Mouse (Mus musculus) CH12.LX (cell line): ENCODE measurements at regions not wholly inside any gene's neighbourhood (a gene's known extent, or its start where the extent isn't known, plus 50 kb on each side); places are given as distances from the start of the nearest gene placed in this dataset.

Experiments
- DNase-seq: peaks from one replicate; pipeline ENCODE4 v3.0.0-alpha.2; 2013; ENCODE audit errors: extremely low read depth
- H3K27ac ChIP-seq: 2 replicates; pipeline ENCODE4 v1.5.1; 2012; ENCODE audit warnings: low read depth, mild to moderate bottlenecking, control low read depth, moderate library complexity; ENCODE audit not compliant: insufficient read depth
- H3K27me3 ChIP-seq: replicated peaks from 2 replicates; pipeline ENCODE3; 2012; ENCODE audit warnings: inconsistent platforms
- H3K36me3 ChIP-seq, 2 experiments: replicated peaks in 1 of 2; 2 replicates each; pipeline versions ENCODE3 to v1.6.1; 2012; ENCODE audit warnings: inconsistent platforms in 1 of 2, low read length in 1 of 2, mild to moderate bottlenecking in 1 of 2, mixed read lengths in 1 of 2, moderate library complexity in 1 of 2; ENCODE audit not compliant: control insufficient read depth in 1 of 2, insufficient read depth in 1 of 2
- H3K4me1 ChIP-seq, 2 experiments: 2 replicates each; pipeline ENCODE4 v1.6.1; 2012; ENCODE audit warnings: inconsistent platforms in 1 of 2, moderate library complexity in 1 of 2; ENCODE audit not compliant: insufficient read depth in 2 of 2, control insufficient read depth in 1 of 2
- H3K4me2 ChIP-seq: 2 replicates; pipeline ENCODE4 v1.6.1; 2012; ENCODE audit warnings: low read depth, mild to moderate bottlenecking, control low read depth; ENCODE audit not compliant: poor library complexity, insufficient read depth, severe bottlenecking
- H3K4me3 ChIP-seq, 3 experiments: fragments of 150-350 bp in 1 of 3; sonication (generic) in 1 of 3; replicated peaks in 1 of 3; 2 replicates each; pipeline versions ENCODE3 to v1.5.1; 2011 to 2012; ENCODE audit warnings: low read depth in 2 of 3, low read length in 2 of 3, mild to moderate bottlenecking in 2 of 3, moderate library complexity in 2 of 3, control low read depth in 1 of 3, improper control_type of control experiment in 1 of 3, inconsistent platforms in 1 of 3, mixed read lengths in 1 of 3; ENCODE audit not compliant: poor library complexity in 1 of 3
- H3K79me2 ChIP-seq: replicated peaks from 2 replicates; pipeline ENCODE4 v1.6.1; 2012; ENCODE audit warnings: mild to moderate bottlenecking, moderate library complexity; ENCODE audit not compliant: control insufficient read depth, poor library complexity, insufficient read depth, severe bottlenecking; ENCODE audit errors: extremely low read depth
- H3K9ac ChIP-seq: 2 replicates; pipeline ENCODE4 v1.6.1; 2012; ENCODE audit warnings: low read depth, mild to moderate bottlenecking, control low read depth, moderate library complexity; ENCODE audit not compliant: insufficient read depth
- H3K9me3 ChIP-seq: replicated peaks from 2 replicates; pipeline ENCODE3; 2012; ENCODE audit warnings: low read length, inconsistent platforms, mixed read lengths
- BHLHE40 ChIP-seq: IDR thresholded peaks from 2 replicates; pipeline ENCODE4 v1.6.1; 2011; ENCODE audit warnings: mild to moderate bottlenecking, low read depth, low read length, improper control_type of control experiment
- CHD1 ChIP-seq: IDR thresholded peaks from 2 replicates; pipeline ENCODE4 v1.6.1; 2012; ENCODE audit warnings: low read depth, low read length, improper control_type of control experiment, inconsistent platforms
- CHD2 ChIP-seq: IDR thresholded peaks from 2 replicates; pipeline ENCODE4 v1.6.1; 2011; ENCODE audit warnings: low read length, improper control_type of control experiment
- CTCF ChIP-seq, 2 experiments: IDR thresholded peaks in 1 of 2; conservative IDR thresholded peaks in 1 of 2; 2 replicates each; pipeline ENCODE4 v1.5.1; 2011 to 2012; ENCODE audit warnings: low read depth in 2 of 2, low read length in 2 of 2, improper control_type of control experiment in 1 of 2, inconsistent platforms in 1 of 2, mild to moderate bottlenecking in 1 of 2, moderate library complexity in 1 of 2
- E2F4 ChIP-seq: IDR thresholded peaks from 2 replicates; pipeline ENCODE4 v1.6.1; 2011; ENCODE audit warnings: low read depth, low read length, improper control_type of control experiment; ENCODE audit not compliant: insufficient replicate concordance
- ELF1 ChIP-seq: IDR thresholded peaks from 2 replicates; pipeline ENCODE4 v1.6.1; 2014; ENCODE audit warnings: low read depth, mild to moderate bottlenecking, inconsistent platforms, low read length, improper control_type of control experiment
- EP300 ChIP-seq: IDR thresholded peaks from 2 replicates; pipeline ENCODE4 v1.6.1; 2011; ENCODE audit warnings: low read length, improper control_type of control experiment
- ETS1 ChIP-seq: conservative IDR thresholded peaks from 2 replicates; pipeline ENCODE4 v1.6.1; 2012; ENCODE audit warnings: low read depth, mild to moderate bottlenecking, inconsistent platforms, low read length, improper control_type of control experiment, moderate library complexity
- GABPA ChIP-seq: IDR thresholded peaks from 2 replicates; pipeline ENCODE4 v1.6.1; 2012; ENCODE audit warnings: low read depth, low read length, improper control_type of control experiment, inconsistent platforms; ENCODE audit not compliant: insufficient replicate concordance
- HCFC1 ChIP-seq: IDR thresholded peaks from 2 replicates; pipeline ENCODE4 v1.6.1; 2012; ENCODE audit warnings: low read depth, mild to moderate bottlenecking, inconsistent platforms, low read length, improper control_type of control experiment
- IRF4 ChIP-seq: IDR thresholded peaks from 2 replicates; pipeline ENCODE4 v1.6.1; 2014; ENCODE audit warnings: low read depth, mild to moderate bottlenecking, inconsistent platforms, low read length, improper control_type of control experiment
- KAT2A ChIP-seq: IDR thresholded peaks from 2 replicates; pipeline ENCODE4 v1.6.1; 2012; ENCODE audit warnings: low read length, improper control_type of control experiment, inconsistent platforms; ENCODE audit not compliant: insufficient replicate concordance
- MAFK ChIP-seq: IDR thresholded peaks from 2 replicates; pipeline ENCODE4 v1.6.1; 2011; ENCODE audit warnings: low read length, improper control_type of control experiment; ENCODE audit not compliant: insufficient replicate concordance
- MEF2A ChIP-seq: IDR thresholded peaks from 2 replicates; pipeline ENCODE4 v1.6.1; 2014; ENCODE audit warnings: low read depth, mild to moderate bottlenecking, inconsistent platforms, low read length, improper control_type of control experiment, borderline replicate concordance
- NELFE ChIP-seq: IDR thresholded peaks from 2 replicates; pipeline ENCODE4 v1.6.1; 2011; ENCODE audit warnings: low read depth, low read length, improper control_type of control experiment
- NRF1 ChIP-seq: IDR thresholded peaks from 2 replicates; pipeline ENCODE4 v1.6.1; 2014; ENCODE audit warnings: low read depth, mild to moderate bottlenecking, inconsistent platforms, low read length, improper control_type of control experiment, moderate library complexity
- POLR2AphosphoS2 ChIP-seq: IDR thresholded peaks from 2 replicates; pipeline ENCODE4 v1.6.1; 2011; ENCODE audit warnings: low read depth, low read length, improper control_type of control experiment
- RCOR1 ChIP-seq: conservative IDR thresholded peaks from 2 replicates; pipeline ENCODE4 v1.6.1; 2012; ENCODE audit warnings: low read depth, mild to moderate bottlenecking, inconsistent platforms, low read length, improper control_type of control experiment
- SMC3 ChIP-seq: IDR thresholded peaks from 2 replicates; pipeline ENCODE4 v1.6.1; 2011; ENCODE audit warnings: low read depth, low read length, improper control_type of control experiment
- UBTF ChIP-seq: IDR thresholded peaks from 2 replicates; pipeline ENCODE4 v1.6.1; 2012; ENCODE audit warnings: low read depth, mild to moderate bottlenecking, inconsistent platforms, low read length, improper control_type of control experiment, moderate library complexity
- USF1 ChIP-seq: IDR thresholded peaks from 2 replicates; pipeline ENCODE4 v1.6.1; 2014; ENCODE audit warnings: low read depth, mild to moderate bottlenecking, inconsistent platforms, low read length, improper control_type of control experiment
- ZC3H11A ChIP-seq: IDR thresholded peaks from 2 replicates; pipeline ENCODE4 v1.6.1; 2012; ENCODE audit warnings: low read depth, mild to moderate bottlenecking, inconsistent platforms, low read length, improper control_type of control experiment
- ZKSCAN1 ChIP-seq: IDR thresholded peaks from 2 replicates; pipeline ENCODE4 v1.6.1; 2012; ENCODE audit warnings: low read depth, inconsistent platforms, low read length, improper control_type of control experiment, borderline replicate concordance
- ZMIZ1 ChIP-seq: IDR thresholded peaks from 2 replicates; pipeline ENCODE4 v1.6.1; 2012; ENCODE audit warnings: low read depth, mild to moderate bottlenecking, inconsistent platforms, low read length, improper control_type of control experiment
- ZNF384 ChIP-seq: IDR thresholded peaks from 2 replicates; pipeline ENCODE4 v1.6.1; 2012; ENCODE audit warnings: low read depth, low read length, improper control_type of control experiment, inconsistent platforms
- dilution Hi-C: fragments of 300-500 bp; cut with MboI; formaldehyde crosslinking; loops from 2 replicates; pipeline ENCODE4 v1.14.3; 2020; ENCODE audit warnings: low sequenced_read_pairs; ENCODE audit not compliant: extremely low pct_unique_long_range_greater_than_20kb, extremely low pct_ligation_motif_present
- in situ Hi-C: fragments of 300-500 bp; cut with MboI; formaldehyde crosslinking; loops from 3 replicates; pipeline ENCODE4 v1.14.3; 2019; ENCODE audit warnings: low sequenced_read_pairs, low pct_ligation_motif_present, low pct_unique_long_range_greater_than_20kb, mixed read lengths

GRCm38 (mm10) chr15:26058019-26058418, 73.9 kb downstream of the Zfp622 start:
- TF ChIP-seq ZKSCAN1 (no peak), BHLHE40 (no peak), USF1 (no peak), E2F4 (no peak), KAT2A (no peak), SMC3 (no peak), POLR2AphosphoS2 (no peak), ZC3H11A (no peak), RCOR1 (no peak), CHD2 (no peak), ZMIZ1 (no peak), ELF1 (no peak), GABPA (no peak), MAFK (no peak), CHD1 (no peak), UBTF (no peak), IRF4 (no peak), CTCF (conservative IDR thresholded peaks at IDR 0.05 in 1 of 2, IDR thresholded peaks at IDR 0.05 in 1 of 2; ENCODE audit: low read depth in 2 of 2, low read length in 2 of 2) (no peak), NRF1 (no peak)
- in situ Hi-C loops, result no loop called here
- no peak for DNase-seq
- Histone ChIP-seq H3K79me2 (no peaks in the 10 kb centered on the region), H3K27ac (no peak overlapping the region), H3K36me3 (no peaks in the 10 kb centered on the region), H3K9ac (no peak overlapping the region), H3K4me2 (no peak overlapping the region), H3K4me3 (no peak overlapping the region), H3K4me1 (no peaks in the 10 kb centered on the region), H3K27me3 (no peaks in the 10 kb centered on the region), H3K9me3 (no peaks in the 10 kb centered on the region)
- dilution Hi-C loops, result no loop called here

- in situ Hi-C loops, result no loop called here
- Histone ChIP-seq H3K4me3 (no peak overlapping the region), H3K4me2 (no peak overlapping the region), H3K27ac (no peak overlapping the region), H3K36me3 (no peaks in the 10 kb centered on the region), H3K9me3 (no peaks in the 10 kb centered on the region), H3K9ac (no peak overlapping the region), H3K79me2 (no peaks in the 10 kb centered on the region), H3K27me3 (no peaks in the 10 kb centered on the region), H3K4me1 (peaks cover 3 to 7% of the 10 kb centered on the region in 2 experiments; a peak in 3 of 4 replicates)
- TF ChIP-seq EP300, result no peak
- TF ChIP-seq ETS1, result no peak
- no peak for TF ChIP-seq MEF2A
- TF ChIP-seq CHD1, result no peak
- TF ChIP-seq E2F4, result no peak
- no peak for TF ChIP-seq CTCF (conservative IDR thresholded peaks at IDR 0.05 in 1 of 2, IDR thresholded peaks at IDR 0.05 in 1 of 2; ENCODE audit: low read depth in 2 of 2, low read length in 2 of 2)
- TF ChIP-seq NRF1, result no peak
- no peak for TF ChIP-seq ZNF384
- TF ChIP-seq NELFE, result no peak
- TF ChIP-seq HCFC1, result no peak
- no peak for TF ChIP-seq SMC3
- TF ChIP-seq ZC3H11A, result no peak
- TF ChIP-seq GABPA, result no peak
- no peak for TF ChIP-seq ZMIZ1
- no peak for TF ChIP-seq POLR2AphosphoS2
- DNase-seq, result peak; percentile 24
- dilution Hi-C loops, result no loop called here
These were observed 116.0 kb downstream of the Zfp622 start for GRCm38 (mm10) chr15:26100199-26100598.
